Mouse (Mus musculus) myocyte (in vitro differentiated cells): Measurements from ENCODE around the gene Mtfmt. TPM values are rescaled to one million over a fixed set of nuclear protein-coding genes. Genes with fewer than 3 reads are reported as not detected.

ENCODE experiments used
- H3K27me3 ChIP-seq: one replicate; pipeline ENCODE4 v1.6.1; 2011; ENCODE audit not compliant: control insufficient read depth, insufficient read depth, insufficient read length
- H3K36me3 ChIP-seq: one replicate; pipeline ENCODE4 v1.6.1; 2011; ENCODE audit not compliant: control insufficient read depth, insufficient read depth
- H3K4me2 ChIP-seq: one replicate; pipeline ENCODE4 v1.6.1; 2011; ENCODE audit warnings: low read depth, control low read depth
- H3K4me3 ChIP-seq: one replicate; pipeline ENCODE4 v1.5.1; 2011; ENCODE audit warnings: mild to moderate bottlenecking, control low read depth, moderate library complexity
- H3K79me2 ChIP-seq: one replicate; pipeline ENCODE4 v1.6.1; 2011; ENCODE audit not compliant: control insufficient read depth, insufficient read depth
- H3ac ChIP-seq: one replicate; pipeline ENCODE4 v1.6.1; 2011; ENCODE audit not compliant: control insufficient read depth, insufficient read length
- CEBPB ChIP-seq: IDR thresholded peaks from 2 replicates; pipeline ENCODE4 v1.6.1; 2011; ENCODE audit warnings: mild to moderate bottlenecking, moderate library complexity; ENCODE audit not compliant: poor library complexity, insufficient read depth, severe bottlenecking
- E2F4 ChIP-seq: IDR thresholded peaks from one replicate; pipeline ENCODE4 v1.6.1; 2011; ENCODE audit warnings: mild to moderate bottlenecking, control low read depth, moderate library complexity; ENCODE audit not compliant: insufficient read depth
- MAX ChIP-seq: IDR thresholded peaks from one replicate; pipeline ENCODE4 v1.6.1; 2011; ENCODE audit warnings: low read depth, mild to moderate bottlenecking, control low read depth
- MYOD1 ChIP-seq, 3 experiments: IDR thresholded peaks; one replicate each; pipeline ENCODE4 v1.6.1; 2011; ENCODE audit warnings: control low read depth in 2 of 3, low read depth in 2 of 3, mild to moderate bottlenecking in 2 of 3, moderate library complexity in 1 of 3; ENCODE audit not compliant: insufficient read length in 2 of 3, control insufficient read depth in 1 of 3
- MYOG ChIP-seq, 3 experiments: IDR thresholded peaks; one replicate each; pipeline ENCODE4 v1.6.1; 2011; ENCODE audit warnings: control low read depth in 2 of 3, low read depth in 2 of 3, mild to moderate bottlenecking in 2 of 3; ENCODE audit not compliant: insufficient read length in 2 of 3, control insufficient read depth in 1 of 3, insufficient read depth in 1 of 3
- POLR2A ChIP-seq: IDR thresholded peaks from one replicate; pipeline ENCODE4 v1.6.1; 2011; ENCODE audit warnings: low read depth, mild to moderate bottlenecking, control low read depth, moderate library complexity; ENCODE audit not compliant: insufficient read length
- POLR2AphosphoS2 ChIP-seq: IDR thresholded peaks from one replicate; pipeline ENCODE4 v1.6.1; 2011; ENCODE audit warnings: low read depth, control low read depth; ENCODE audit not compliant: insufficient read length
- REST ChIP-seq: IDR thresholded peaks from one replicate; pipeline ENCODE4 v1.6.1; 2011; ENCODE audit warnings: mild to moderate bottlenecking, control low read depth, moderate library complexity; ENCODE audit not compliant: insufficient read depth, insufficient read length
- SRF ChIP-seq: IDR thresholded peaks from one replicate; pipeline ENCODE4 v1.6.1; 2011; ENCODE audit warnings: low read depth; ENCODE audit not compliant: control insufficient read depth, insufficient read length
- TCF12 ChIP-seq: IDR thresholded peaks from one replicate; pipeline ENCODE4 v1.6.1; 2011; ENCODE audit warnings: mild to moderate bottlenecking, control low read depth; ENCODE audit not compliant: poor library complexity, insufficient read depth, severe bottlenecking
- TCF3 ChIP-seq: IDR thresholded peaks from one replicate; pipeline ENCODE4 v1.6.1; 2011; ENCODE audit warnings: low read depth, control low read depth; ENCODE audit not compliant: insufficient read length
- USF1 ChIP-seq: IDR thresholded peaks from one replicate; pipeline ENCODE4 v1.6.1; 2011; ENCODE audit warnings: low read depth, mild to moderate bottlenecking, control low read depth, moderate library complexity
- polyA plus RNA-seq: library from polyadenylated mRNA; unstranded; fragments of >200 nt; fragmentation: generic; extraction: Trizol; gene quantifications from one replicate; pipeline ENCODE4 v1.2.1, GENCODE M21; 2012; ENCODE audit warnings: missing spikeins

Mtfmt gene
- polyA plus RNA-seq, 1 experiment = 6.3 TPM

- Histone ChIP-seq H3K4me2 (no peak overlapping the region), H3ac (no peak overlapping the region), H3K27me3 (peaks cover 31% of the 10 kb centered on the region), H3K36me3 (no peaks in the 10 kb centered on the region), H3K4me3 (no peak overlapping the region), H3K79me2 (no peaks in the 10 kb centered on the region)
- no peak for TF ChIP-seq POLR2AphosphoS2
- no peak for TF ChIP-seq TCF3
- no peak for TF ChIP-seq SRF
- no peak for TF ChIP-seq USF1
- no peak for TF ChIP-seq MYOG (IDR thresholded peaks at IDR 0.05; ENCODE audit: control insufficient read depth in 1 of 3, insufficient read depth in 1 of 3, insufficient read length in 2 of 3, low read depth in 2 of 3)
- no peak for TF ChIP-seq CEBPB
- no peak for TF ChIP-seq POLR2A
- TF ChIP-seq TCF12 = no peak
- no peak for TF ChIP-seq REST
- TF ChIP-seq MYOD1 (IDR thresholded peaks at IDR 0.05; ENCODE audit: control insufficient read depth in 1 of 3, insufficient read length in 2 of 3, low read depth in 2 of 3) = no peak
- TF ChIP-seq MAX = no peak
- no peak for TF ChIP-seq E2F4
These were observed 42.8 kb upstream of the Mtfmt start for GRCm38 (mm10) chr9:65392638-65393364.

GRCm38 (mm10) chr9:65393606-65394005, 42.0 kb upstream of the Mtfmt start:
- H3K4me2 ChIP-seq = no peak overlapping the region
- peaks cover 26% of the 10 kb centered on the region for H3K27me3 ChIP-seq
- no peak overlapping the region for H3ac ChIP-seq
- H3K36me3 ChIP-seq = no peaks in the 10 kb centered on the region
- TF ChIP-seq E2F4 (no peak), REST (no peak), CEBPB (no peak), MYOG (IDR thresholded peaks at IDR 0.05; ENCODE audit: control insufficient read depth in 1 of 3, insufficient read depth in 1 of 3, insufficient read length in 2 of 3, low read depth in 2 of 3) (no peak), TCF3 (no peak), TCF12 (no peak), MYOD1 (IDR thresholded peaks at IDR 0.05; ENCODE audit: control insufficient read depth in 1 of 3, insufficient read length in 2 of 3, low read depth in 2 of 3) (no peak), MAX (no peak), POLR2AphosphoS2 (no peak), POLR2A (no peak), SRF (no peak), USF1 (no peak)
- H3K4me3 ChIP-seq = no peak overlapping the region
- H3K79me2 ChIP-seq = no peaks in the 10 kb centered on the region

- TF ChIP-seq TCF12 = no peak
- no peak for TF ChIP-seq REST
- no peak for TF ChIP-seq MYOG (IDR thresholded peaks at IDR 0.05; ENCODE audit: control insufficient read depth in 1 of 3, insufficient read depth in 1 of 3, insufficient read length in 2 of 3, low read depth in 2 of 3)
- TF ChIP-seq POLR2AphosphoS2 = no peak
- TF ChIP-seq E2F4 = no peak
- no peak for TF ChIP-seq POLR2A
- TF ChIP-seq USF1 = no peak
- no peak for TF ChIP-seq MAX
- TF ChIP-seq MYOD1 (IDR thresholded peaks at IDR 0.05; ENCODE audit: control insufficient read depth in 1 of 3, insufficient read length in 2 of 3, low read depth in 2 of 3) = no peak
- TF ChIP-seq TCF3 = no peak
- no peak for TF ChIP-seq SRF
- TF ChIP-seq CEBPB = no peak
- Histone ChIP-seq H3K36me3 (no peaks in the 10 kb centered on the region), H3ac (no peak overlapping the region), H3K4me2 (no peak overlapping the region), H3K4me3 (no peak overlapping the region), H3K79me2 (no peaks in the 10 kb centered on the region), H3K27me3 (peaks cover 19% of the 10 kb centered on the region)
These were observed 41.2 kb upstream of the Mtfmt start for GRCm38 (mm10) chr9:65394360-65394759.

- H3K79me2 ChIP-seq = no peaks in the 10 kb centered on the region
- no peak within 1 kb of the TSS for H3K4me3 ChIP-seq
These were observed 37.3 kb upstream of the Mtfmt start, which contains the start of gene Rasl12 for GRCm38 (mm10) chr9:65398279-65398678. TSS of gene Rasl12 (plus strand) at chr9:65398506.

More at GRCm38 (mm10) chr9:65398279-65398678, 37.3 kb upstream of the Mtfmt start, which contains the start of gene Rasl12:
- TF ChIP-seq USF1 (no peak), REST (no peak), SRF (no peak), MYOG (IDR thresholded peaks at IDR 0.05; ENCODE audit: control insufficient read depth in 1 of 3, insufficient read depth in 1 of 3, insufficient read length in 2 of 3, low read depth in 2 of 3) (no peak), MAX (no peak)
- H3K4me2 ChIP-seq = no peak within 1 kb of the TSS
- H3ac ChIP-seq = no peak within 1 kb of the TSS
- no peaks in the 10 kb centered on the region for H3K36me3 ChIP-seq
- no peaks in the 10 kb centered on the region for H3K27me3 ChIP-seq
